Mouse (Mus musculus) CD4-positive, CD25-positive, alpha-beta regulatory T cell, adult 2 months (primary cell): ENCODE measurements around the gene Ush2a.

Experiments
- DNase-seq: peaks from one replicate; pipeline ENCODE4 v3.0.0-alpha.2; 2012; ENCODE audit warnings: low read depth, low spot score

Ush2a gene

DNA sequence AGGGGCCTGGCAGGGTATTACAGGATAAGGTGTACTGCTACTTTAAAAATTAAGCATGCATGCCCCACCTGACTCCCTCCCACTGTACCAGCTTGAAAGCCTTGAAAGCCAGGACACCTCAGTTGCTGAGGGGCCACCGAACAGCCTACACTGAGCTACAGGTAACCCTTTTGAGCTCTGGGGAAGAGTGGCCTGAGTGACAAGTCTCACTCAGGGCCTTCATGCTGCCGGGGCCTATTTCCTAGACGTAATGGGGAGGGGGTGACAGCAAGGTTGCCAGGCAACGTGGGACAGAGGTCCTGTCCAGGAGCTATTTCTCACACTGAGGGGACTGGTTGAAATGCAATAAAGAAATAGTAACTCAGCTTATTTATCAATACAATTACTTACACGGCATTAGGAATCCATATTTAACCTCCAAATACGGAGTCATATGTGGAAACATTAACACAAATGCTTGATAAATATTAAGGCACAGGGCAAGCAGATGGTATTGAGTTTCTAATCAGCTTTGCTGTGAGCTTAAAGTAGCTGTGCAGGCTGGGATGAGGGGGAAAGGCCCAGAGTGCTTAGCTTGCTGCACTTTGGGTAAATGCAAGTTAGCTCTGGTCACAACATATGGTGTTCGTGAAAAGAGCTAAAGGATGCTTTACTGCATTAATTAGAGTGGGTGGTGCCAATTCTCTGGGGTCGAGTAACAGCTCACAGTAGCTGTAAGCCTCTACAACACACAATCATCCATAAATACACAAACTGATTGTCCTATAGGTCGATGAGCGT, at the start of gene Ush2a:
Gene Ush2a, plus strand, starts transcription at position 121 of the 780 bp plus-strand sequence.
- no peak for DNase-seq

DNA sequence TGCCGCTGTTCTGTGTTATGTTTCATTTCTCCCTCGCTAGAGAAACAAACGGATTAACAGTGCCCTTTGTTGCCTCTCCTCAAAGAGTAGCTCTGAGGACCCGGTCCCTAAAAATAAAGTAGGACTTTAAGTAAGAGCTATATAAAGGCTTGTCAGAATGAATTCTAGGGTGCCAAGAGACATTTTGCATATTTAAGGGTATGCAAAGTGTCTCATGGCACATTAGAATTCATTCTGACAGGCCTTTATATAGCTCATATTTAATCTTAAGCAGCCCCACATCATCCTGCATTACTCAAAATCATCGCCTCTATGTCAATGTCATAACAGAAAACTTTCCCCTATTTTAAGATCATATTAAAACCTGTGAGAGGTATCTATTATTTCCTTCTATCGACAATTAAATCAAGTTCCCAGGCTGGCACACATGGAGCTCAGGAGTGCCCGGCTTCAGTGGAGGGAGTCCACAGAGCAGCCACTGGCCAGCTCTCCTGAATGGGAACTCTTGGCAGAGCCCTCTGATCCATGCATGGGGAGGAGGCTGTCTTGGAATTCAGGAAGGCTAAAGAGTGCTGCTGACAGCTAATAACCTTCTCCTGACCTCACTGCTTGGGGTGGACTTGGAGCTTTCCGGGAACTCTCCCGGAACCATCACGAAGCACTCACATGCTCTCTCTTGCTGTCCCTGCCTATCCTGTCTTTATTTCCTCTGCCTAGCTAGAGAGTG, 46.8 kb upstream of the Ush2a start:
- DNase-seq, result no peak

DNA sequence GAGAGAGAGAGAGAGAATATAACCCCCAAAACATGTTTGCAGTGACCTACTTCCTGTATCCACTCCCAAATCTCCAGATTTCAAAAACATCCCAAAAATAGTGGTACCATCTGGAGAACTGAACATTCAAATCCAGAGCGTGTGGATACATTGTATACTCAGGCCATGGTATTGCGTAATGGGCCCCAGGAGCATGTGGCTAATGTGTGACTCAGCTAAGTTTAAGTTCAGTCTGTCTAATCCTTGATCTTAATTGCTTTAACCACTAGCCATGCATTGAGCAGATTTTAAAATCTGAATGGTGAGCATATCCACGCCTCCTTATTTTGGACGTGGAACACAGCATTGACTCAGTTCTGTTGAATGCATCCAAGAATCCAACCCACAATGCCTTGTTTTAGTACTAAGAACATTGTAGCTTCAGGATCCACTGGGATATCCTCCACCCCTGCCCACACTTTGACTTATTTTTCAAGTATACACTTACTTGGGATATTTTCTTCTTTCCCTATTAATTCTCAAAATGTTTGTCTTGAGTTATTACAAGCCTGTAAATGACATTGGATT, 40.5 kb upstream of the Ush2a start:
- no peak for DNase-seq

DNA sequence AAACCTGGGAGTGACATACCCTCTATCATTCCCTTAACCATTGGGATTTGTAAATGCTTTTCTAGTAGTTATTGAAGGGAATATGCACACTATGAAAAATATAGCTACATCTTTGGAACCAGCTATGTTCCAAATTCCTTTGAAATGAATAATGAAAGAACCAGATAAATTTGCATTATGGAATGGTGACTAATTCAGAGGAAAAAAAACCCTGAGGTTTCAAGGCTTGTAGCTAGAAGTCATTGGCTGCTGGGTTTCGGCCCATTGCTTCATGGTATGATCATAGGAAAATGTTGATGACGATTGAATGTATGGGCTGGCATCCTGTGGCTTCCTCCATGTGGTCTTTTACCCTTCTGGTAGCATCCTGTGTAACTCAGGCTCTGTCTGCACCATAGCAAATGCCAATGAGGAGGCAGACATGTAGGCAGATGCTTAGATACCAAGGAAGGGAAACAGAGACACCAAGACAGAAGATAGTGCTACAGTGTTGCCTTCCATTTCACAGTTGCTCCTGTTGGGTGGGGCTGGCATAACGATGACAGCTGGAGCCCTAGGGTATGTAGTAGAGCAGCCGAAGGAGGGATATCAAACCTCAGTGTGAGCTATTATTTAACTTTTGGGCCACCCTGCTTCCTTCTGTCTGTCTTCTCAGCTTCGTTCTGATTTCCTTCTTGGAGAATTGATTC, 28.6 kb upstream of the Ush2a start:
- DNase-seq, result no peak

DNA sequence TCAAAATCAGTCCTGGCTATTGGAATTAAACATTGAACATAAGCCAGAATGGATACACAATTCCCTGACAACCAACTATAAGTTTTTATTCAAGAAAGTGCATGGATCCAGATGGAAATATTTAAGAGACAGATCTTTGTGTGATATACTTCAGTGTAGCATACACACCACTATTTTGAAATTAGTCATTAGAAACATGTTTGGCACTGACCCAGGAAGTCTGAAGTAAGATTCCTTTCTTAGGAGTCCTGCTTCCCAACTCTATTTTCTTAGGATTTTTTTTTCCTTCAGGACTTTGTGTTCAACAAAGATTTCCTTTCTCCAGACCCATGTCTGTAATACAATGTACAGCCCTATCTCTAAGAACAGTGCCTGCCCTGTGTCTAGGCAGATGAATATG, 23.2 kb upstream of the Ush2a start:
- no peak for DNase-seq

DNA sequence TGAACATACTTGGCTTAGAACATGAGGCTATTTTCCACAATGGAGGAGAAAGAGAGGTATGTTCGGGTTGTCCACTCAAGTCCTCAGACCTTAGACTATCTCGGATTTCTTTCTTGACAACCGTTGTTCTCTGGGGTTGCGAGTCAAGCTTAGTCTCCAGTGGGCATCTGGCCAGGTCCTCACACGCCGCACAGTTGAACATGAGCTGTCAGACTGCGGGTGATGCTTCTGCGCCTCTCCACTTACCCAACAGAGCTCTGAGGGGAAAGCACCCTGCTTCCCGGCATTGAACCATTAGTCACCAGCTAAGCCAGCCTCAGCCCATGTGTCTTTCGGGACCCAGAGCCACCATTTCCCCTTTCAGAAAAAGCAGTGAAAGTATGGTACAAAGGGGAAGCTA, 20.1 kb upstream of the Ush2a start:
- DNase-seq, result no peak

DNA sequence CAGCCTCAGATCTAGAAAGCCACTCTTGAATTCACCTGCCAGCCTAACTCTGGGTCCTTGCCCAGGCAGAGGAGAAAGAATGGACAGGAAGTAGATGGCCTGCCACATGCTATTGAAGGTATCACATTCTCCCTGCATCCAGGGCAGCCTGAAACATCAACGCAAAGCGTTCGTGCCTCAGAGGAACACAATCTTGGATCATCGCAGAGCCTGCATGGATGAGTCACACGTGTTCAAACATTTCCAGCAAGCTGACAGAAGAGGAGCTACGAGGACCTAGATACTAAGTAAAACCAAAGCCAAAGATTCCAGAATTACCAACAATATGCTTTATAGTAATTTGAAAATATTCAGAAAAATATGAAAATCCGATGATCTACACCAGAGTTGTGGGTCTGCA, 4.3 kb upstream of the Ush2a start:
- DNase-seq, result no peak

DNA sequence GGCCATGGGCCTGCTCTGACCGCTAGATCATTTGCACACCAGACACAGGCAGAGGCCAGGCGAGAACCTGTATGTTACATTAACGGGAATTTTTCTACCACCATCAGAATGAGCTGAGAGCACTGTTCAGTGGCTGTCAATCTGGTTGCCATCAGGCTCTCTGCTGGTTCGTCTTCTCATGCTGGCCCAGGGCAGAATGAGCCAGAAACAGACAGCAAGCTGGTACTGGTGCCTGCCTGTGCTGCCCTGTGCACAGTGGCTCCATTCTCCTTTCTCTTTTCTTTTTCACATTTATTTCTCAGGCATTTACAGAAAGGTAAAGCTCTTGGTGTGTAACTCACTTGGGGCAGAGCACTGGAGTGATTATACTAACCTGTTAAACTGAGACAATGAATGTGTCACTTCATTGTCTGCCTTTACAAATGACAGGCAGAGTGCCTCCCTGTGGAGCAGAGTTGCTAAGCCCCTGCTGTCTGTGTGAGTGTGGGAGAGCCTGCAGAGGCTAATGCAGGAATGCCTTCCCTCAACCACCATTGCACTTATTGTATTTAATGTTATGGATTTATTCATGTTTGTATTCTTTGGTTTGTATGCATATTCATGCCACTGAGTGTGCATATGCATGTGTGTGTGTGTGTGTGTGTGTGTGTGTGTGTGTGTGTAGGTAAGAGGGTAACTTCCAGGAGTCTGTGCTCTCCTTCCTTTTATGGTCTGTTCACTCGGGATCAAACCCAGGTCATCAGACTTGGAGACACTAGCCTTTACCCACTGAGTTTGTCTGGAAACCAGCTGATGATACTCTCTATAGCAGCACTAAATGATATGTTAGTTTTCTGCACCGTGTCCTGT, 1.3 kb upstream of the Ush2a start:
- no peak for DNase-seq

DNA sequence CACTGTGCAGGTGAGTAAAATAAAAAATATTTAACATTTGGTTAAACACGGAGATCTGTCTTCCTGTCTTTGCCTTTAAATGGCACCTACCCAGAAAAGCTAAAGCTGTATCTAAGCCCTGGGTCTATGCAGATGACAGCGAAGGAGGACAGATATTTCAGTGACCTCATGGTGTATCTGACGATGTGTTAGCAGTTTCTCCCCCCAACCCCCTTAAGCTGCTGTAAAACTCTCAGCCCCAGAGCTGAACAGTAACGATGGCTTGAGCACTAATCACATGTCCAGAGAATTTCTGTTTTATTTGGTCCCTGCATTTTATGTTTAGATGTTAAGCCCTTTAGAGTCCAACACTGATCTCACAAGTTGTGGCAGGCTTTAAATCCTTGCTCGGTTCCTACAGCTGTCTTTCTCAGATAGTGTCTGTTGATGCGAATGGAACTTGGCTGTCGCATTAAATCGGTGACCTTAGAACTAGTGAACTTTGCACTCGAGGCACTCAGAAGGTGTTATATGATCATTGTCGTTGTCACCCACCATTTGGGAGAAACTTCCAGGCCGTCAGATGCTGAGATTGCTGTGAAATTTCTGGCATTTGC, 5.4 kb downstream of the Ush2a start:
- no peak for DNase-seq

DNA sequence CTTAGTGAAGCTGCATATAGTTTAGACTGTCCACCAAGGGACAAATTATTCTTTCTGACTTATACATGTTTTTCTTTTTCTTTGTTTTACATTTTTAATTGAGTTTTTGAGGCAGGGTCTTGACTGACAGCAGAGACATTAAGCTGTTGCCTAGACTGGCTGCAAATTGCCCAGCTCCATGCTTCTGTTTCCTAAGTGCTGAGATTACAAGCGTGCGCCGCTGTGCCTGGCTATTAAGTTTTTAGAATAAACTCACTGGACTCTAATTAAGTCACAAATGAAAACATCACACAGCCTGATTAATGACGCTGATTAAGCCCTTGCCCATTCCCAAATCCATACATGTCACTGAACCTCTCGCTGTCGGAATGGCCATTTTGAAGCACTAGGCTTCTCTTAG, 7.2 kb downstream of the Ush2a start:
- no peak for DNase-seq

DNA sequence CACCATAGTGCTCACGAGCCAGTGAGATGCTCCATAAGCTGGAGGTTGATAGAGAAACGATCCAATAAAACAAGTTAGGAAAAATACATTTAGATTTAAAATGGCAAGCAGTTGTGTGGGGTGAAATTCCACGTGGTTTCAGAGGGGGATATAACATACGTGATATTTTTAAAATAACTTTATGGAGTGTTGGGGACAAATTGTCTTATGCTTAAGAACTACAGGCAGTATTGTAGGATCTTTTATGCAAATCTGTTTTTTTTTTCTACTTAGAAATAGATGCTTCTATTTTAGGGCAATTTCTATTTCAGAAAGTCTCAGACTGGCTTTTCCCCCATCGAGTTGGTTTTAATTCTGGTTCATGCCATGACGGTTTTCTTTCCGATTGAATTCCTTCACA, 51.5 kb downstream of the Ush2a start:
- no peak for DNase-seq

DNA sequence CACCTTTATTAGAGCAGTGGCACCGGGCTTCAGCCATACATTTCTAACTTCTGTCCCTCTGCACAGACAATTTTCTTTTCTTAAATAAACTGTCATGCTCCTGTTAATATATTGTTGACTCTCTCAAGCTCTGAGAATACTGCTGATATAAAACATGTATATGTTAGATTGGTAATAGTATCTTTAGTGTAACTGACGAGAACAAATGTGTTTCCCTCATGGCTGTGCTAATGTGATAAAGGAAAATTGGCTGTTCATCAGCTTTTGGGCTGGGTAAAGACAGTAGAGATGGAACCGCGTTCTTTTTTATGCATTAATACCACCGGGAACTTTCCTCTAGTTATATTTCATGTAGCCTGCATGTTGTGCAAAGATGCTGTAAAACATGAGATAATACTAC, 54.8 kb downstream of the Ush2a start:
- DNase-seq, result no peak

DNA sequence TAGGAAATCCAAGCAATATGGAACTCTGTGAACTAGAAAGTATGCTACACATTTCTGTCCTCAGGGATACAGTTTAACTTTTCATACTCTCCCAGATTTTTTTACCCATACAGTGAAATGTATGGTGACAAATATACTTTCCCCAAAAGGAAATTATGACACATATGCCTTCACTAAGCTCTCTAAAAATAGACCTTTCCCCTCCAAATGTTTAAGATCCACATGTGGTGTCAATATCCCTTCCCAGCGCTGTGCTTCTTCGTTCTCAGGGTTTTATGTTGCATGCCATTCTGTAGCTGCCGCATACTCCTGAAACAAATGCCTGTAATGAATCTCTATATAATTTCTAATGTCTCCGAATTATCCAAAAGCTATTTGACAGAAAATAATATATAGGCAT, 58.4 kb downstream of the Ush2a start:
- DNase-seq, result no peak

DNA sequence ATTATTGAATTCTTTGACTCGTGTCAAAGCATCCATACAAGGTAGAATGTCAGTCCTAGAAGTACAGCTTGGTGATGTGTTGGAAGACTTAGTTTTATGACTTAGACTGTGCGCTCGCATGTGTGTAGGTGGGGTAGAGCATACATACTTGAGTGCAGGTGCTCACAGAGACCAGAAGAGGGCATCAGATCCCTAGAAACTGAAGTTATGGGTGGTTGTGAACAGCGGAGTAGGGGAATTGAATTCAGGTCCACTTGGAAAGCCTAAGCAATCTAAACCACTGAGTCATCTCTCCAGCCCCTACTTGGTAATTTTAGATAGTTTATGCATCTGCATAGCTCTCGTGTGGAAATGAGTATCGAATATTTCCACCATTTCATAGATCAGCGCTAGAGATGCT, 59.7 kb downstream of the Ush2a start:
- DNase-seq, result no peak

DNA sequence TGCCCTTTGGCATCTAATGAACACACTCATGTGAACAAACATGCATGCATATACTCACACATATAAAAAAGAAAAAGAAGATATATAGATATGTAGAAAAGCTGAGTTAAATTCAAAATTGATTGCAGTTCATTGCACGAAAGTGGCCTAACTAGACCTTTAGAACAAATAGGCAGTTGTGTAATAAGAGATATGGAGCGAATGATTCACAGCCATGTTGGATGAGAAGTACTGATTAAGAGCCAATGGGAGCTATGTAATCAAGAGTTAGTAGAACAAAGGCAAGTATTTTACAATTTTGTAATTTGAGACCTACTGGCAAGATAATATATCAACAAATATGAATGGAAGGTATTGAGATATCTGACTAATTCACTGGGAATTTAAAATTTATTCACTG, 68.6 kb downstream of the Ush2a start:
- no peak for DNase-seq

DNA sequence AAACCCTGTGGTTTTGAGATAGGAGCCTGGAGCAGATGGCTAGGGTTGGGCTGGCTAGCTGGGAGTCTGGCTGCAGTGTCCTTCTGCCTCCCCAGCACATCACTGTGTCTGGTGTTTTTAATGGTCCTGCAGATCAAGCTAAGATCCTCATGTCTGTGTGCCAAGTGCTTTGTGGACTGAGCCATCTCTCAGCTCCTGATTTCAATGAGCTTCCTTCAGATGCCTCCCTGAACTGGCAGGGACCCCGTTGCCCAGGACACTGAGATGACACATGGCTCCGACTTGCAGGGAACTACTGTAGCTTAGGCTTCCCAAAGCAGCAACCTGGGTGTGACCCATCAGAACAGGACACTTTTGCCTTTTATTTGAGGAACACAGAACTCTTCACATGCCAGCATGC, 72.1 kb downstream of the Ush2a start:
- DNase-seq, result no peak

DNA sequence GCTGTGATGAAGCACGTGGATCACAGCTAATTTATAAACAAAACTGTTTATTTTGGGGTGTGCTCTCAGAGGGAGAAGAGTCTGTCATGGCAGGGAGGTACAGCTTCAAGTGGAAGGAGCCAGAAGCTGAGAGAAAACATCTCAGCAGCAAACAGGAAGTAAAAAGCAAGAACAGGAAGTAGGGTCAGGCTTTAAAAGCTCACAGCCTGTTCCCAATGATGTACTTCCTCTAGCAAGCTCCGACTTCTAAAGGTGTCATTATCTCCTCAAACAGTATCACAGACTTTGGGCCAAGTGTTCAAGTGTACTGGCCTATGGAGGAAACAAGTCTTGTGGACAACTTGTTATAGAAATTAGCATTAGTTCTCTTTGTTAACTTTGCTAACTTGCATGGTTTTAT, 85.9 kb downstream of the Ush2a start:
- no peak for DNase-seq

DNA sequence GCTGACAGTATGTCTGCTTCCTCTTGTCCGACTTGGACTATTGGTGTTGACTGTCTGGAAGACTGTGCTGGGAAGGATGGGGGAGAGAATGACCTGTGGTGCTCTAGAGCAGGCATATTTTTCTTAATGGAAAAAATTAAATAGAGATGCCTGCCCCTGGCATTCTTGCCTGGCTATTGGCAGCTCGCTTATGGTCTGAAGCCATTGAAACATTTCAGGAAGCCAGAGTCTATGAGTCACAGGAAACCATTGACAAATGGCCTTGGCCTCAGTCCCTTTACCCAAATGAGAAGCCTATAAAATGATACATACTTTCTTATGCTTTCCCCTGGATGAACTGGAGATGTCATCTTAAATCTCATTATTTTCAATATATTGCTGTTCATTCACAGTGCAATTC, 92.9 kb downstream of the Ush2a start:
- DNase-seq, result no peak

DNA sequence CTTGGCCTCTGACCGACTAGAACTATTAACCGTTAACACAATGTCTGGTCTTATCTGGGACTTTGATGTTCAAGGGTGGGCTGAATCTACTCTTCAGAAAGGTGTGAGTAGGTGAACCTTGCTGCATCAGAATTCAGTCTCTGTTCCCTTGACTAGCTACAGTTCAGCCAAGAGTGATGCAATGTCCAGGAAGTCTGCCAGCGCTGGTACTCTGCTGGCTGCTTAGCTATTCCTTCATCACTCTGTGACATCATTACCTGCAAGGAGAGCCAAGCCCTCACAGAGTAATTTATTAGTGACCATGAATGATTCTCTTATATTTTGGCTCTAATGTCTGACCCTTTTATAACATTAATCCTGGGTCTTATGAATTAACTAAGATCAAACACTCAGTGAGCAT, 101.7 kb downstream of the Ush2a start:
- no peak for DNase-seq

DNA sequence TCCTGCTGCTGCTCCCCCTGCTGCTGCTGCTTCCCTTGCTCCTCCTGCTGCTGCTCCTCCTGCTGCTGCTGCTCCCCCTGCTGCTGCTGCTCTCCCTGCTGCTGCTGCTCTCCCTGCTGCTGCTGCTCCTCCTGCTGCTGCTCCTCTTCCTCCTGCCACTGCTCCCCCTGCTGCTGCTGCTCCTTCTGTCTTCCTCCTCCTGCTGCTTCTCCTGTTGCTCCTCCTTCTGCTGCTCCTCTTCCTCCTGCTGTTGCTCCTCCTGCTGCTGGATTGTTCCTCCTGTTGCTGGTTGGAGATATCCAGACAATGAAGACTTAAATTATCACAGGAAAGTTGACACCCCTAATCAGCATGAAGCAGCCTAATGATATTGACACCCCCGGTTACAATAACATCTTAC, 123.4 kb downstream of the Ush2a start:
- no peak for DNase-seq

DNA sequence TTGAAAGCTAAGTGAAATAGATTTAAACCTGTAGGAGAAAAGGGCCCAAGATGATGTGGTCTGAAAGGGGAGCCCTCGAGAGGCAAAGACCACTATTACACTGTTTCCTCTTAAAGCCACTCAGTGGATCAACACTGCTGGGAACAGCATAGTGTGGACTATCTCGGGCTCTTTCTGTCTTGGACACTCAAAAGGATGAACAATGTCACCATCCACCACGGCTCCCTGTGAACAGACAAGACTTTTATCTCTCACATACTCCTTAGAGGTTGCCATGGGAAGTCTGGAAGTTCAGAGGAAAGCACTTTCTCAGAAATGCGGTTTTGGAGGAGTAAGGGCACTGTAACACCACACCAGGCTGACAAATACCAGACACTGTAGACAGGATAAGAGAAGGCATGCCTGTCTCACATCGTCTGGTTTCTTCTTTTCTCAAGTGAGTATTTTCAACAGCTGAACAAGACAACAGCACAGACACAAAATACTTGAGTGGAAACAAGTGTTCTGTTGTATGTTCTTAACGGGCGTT, 124.0 kb downstream of the Ush2a start:
- no peak for DNase-seq
